Mouse (Mus musculus) kidney, adult 9 months (tissue): ENCODE data around the gene Rtn1.

ENCODE experiments used
- DNase-seq: peaks from one replicate; pipeline ENCODE4 v3.0.0; 2022

The Rtn1 gene

DNA sequence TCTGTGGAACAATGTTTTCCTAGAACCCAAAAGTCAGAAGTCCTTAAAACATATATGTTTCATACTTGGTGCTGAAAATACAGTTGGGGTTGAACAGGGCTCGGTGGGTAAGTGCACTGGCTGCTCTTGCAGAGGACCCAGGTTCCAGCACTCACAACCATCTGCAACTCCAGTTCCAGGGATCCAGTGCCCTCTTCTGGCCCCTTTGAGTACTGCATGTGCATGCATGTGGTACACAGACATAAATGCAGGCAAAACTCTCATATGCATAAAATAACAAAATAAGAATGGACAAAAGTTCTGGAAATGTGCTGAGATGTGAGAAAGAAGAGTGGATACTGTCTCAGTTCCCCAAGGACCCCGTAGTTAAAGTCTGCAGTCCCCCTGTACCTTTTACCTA, 141.2 kb downstream of the Rtn1 start:
- DNase-seq: no peak

DNA sequence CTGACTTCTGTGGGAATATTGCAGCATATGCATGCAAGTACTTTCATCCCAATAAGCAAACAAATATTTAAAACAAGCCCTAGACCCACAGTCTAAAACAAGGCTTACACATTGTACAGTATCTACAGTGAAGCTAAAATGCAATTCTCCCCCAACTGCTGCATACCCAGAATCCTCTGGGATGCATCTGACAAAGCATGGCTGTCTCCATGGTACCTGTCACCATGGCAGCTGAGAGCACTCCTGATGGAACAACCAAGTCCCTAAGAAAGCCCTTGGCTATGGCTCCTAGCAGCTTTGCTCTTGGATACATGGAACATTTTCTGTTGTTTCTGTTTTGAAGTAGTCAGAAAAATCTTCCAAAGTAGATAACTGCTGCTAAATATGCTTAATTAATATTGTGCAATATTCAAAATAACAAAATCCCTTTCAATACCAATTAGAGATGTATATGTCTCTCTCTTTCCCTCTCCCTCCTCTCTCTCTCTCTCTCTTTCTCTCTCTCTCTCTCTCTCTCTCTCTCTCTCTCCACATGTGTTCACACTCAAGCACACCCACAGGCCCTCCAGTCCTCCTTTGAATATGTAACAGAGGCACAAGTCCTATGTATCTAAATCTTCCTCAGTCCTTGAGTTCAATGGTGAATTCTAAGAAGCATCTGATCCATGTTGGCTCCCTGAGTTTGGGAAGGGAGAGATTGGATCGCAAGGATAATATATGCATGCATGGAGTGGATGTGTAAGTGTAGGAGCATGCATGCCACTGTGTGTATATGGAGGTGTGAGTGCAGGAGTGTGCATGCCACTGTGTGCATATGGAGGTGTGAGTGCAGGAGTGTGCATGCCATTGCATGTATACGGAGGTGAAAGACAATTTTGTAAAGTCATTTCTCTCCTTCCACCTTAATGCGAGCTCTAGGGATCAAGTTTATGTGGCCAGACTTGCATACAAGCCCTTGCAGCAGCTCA, 143.3 kb downstream of the Rtn1 start:
- no peak for DNase-seq

DNA sequence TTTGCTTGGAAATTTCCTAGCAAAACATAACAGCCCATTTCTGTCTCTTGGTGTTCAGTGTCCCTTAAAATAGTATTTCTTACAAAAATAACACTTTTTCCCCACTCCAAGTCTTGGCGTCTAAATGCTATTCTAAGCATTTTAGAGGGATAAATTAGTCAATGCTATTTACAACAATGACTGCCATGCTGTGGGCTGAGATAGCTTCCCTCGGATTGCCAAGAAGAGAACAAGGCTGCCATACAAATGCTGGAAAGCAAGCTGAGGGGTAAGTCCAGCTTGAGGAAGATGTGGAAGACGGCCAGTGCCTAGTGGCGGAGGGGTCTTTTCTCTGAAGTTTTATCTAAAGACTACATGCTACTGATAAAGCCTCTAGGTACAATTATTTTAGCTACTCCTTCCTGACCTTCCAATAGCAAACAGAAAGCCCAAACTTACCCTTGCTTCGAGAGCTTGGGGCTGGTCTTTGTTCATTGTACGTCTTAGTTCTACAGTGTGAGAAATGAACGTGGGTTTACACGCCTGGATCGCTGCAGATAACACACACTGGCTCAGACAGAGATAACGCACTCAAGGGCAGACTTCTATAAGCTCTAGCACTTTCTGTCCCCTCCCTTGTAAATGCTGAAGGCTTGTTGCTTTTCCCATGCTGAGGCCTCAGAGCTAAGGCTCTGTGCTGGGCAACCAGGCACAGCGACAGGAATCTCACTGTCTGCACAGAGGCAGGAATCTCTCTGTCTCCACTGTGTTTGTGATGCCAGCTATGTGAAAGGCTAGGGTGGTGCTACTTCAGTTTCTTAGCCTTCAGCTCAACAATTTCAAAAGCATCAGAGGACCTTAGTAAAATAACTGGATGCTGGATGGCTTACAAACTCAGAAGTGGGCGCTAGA, 145.4 kb downstream of the Rtn1 start:
- no peak for DNase-seq

DNA sequence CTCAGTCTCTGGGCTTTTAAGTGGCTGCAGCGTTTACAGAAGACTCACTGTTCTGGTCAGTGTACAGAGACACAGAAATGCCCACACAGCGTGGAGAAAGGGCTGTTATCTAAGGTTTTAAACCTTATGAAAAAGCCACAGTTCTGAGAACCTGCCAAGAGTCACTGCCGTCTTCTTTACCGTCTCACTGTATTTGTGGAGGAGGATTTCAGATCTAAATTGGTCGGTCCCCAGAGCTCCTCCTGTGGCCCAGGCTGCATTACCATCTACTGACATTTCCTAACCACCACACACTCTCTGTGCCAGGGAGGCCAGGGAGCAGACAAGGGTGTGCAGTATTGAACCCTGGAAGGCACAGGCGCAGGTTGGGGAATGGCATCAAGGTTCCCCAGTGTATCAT, 151.9 kb downstream of the Rtn1 start:
- DNase-seq: no peak

DNA sequence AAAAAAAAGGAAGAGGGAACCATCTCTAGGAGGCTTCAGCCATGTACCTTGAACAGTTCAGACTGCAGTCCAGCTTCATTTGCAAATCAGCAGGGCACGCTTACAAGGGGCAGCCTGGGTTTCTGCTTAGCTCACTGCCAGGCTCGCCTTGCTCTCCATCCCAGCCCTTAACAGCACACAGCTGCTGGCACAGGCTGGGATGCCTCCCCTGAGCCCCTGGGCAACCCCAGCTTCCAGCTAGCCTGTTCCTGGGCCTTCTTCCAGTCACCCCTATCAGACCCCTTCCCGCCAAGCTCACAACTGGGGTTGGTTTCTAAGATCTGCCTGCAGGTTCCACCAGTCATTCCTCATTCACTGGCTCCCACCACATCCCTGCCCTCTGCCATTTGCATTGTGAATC, 155.8 kb downstream of the Rtn1 start:
- no peak for DNase-seq

DNA sequence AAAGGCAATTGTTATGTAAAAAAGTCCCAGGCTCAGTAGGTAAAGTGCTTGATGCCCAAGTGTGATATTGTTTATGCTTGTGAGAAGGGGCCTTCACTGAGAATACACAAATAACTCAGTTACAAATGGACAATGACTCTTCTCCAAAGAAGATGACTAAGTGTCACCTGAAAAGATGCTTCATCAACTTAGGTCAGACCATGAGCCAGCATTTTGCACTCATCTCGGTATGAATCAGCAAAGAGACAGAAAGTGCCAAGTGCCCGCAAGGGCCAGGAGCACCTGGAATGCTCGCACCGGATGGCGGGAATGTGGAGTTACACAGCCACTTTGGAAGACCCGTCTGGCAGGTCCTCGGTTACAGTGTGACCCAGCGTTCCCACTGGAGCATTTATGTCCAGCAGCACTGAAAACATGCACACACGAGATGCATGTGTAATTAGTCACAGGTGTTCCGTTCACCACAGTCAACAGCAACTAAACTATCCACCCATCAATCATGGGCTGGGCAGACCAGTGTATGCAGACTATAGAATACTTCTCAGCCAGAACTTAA, 156.9 kb downstream of the Rtn1 start:
- DNase-seq: no peak

DNA sequence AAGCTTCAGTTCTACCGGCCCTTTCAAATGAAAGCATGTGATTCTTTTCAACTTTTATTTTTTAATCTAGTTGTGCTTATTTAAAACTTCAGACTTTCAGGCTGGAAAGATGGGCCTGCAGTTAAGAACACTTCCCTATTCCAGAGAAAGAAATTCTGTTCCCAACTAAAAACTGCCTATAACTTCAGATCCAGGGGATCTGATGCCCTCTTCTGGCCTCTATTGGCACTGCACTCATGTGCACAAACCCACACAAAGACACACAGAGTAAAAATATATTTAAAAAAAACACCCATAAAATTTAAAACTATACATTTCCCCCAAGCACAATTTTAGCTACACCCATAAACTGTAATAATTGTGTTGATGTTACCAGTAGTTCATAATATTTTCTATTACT, 163.9 kb downstream of the Rtn1 start:
- DNase-seq: no peak

DNA sequence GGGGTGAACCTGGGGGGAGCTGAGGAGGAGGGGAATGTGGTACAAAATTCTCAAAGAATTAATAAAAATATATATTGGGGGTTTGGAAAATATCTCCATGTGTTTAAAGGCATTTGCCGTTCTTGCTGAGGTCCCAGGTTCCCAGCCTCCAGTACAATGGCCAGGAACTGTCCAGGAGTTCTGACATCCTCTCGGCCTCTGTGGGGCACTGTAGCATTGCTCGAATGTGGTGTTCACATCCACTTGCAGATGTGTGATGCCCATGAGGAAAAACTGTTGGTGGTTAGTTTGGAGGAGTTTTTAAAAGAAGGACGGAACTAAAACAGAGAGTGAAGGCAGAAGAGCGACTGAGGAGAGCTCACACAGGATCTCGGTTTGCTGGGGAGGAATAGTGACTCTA, 166.0 kb downstream of the Rtn1 start:
- no peak for DNase-seq

DNA sequence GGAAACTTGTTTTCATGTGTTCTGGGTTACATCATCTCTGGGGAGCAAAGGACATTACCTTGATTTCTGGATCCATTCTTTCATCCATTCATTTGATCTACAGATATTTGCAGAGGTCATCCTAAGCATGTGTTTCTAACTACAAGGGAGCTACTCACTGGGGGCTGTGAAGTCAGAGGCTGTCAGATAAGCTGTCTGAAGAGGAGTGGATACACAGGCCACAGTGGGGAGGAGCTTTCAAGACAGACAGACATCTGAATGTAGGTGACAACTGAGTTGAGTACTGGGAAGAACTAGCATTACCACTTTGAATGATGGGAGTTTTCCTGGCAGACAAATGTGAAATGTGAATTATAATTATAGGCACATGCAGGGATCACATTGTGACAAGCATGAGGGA, 168.3 kb downstream of the Rtn1 start:
- DNase-seq: no peak

DNA sequence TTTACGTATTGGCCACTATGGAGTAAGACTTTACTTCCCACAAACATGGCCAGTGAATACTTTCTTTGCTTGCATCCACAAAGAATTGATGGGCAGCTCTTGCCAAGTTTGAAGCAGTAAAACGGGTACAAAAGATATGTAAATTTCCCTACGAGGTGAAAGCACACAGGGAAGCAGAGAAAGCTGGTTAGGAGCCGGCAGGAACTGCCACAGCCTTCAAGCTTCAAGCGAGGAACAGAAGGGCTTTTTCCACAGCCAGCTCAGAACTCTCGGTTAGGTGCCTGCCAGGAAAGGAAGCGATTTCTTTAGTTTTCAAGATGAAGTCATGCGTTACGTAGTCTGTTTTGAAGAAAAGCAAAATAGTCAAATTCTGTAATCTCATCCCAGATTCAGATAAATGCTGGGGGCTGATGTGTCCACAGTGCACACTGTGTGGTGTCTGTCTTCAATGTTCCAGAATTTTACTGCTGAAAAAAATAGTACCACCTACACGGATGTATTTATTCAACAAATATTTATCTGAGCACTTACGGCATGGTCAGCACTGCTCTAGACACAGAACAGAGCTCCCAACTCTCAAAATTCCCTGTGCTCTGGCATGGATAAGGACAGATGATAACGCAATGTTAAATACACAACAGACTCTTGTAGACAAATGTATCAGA, 169.5 kb downstream of the Rtn1 start:
- no peak for DNase-seq

DNA sequence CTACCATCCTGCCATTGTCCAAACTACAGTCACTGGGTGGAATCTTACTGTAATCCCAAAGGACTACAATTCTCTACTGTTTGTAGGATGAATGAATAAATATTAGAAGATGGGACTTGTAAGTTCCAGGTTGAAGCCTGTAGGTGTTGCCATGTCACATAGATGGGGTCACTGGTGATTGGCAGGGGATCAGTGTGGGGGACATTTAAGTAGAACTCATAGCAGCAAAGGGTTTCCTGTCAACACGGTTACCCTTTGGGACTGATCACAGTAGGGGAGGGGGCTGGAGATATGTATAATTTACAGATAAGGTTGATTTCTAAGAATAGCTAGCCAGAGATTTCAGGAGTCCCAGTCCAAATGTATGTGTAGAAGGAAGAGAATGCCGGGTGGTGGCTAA, 171.6 kb downstream of the Rtn1 start:
- DNase-seq: no peak

DNA sequence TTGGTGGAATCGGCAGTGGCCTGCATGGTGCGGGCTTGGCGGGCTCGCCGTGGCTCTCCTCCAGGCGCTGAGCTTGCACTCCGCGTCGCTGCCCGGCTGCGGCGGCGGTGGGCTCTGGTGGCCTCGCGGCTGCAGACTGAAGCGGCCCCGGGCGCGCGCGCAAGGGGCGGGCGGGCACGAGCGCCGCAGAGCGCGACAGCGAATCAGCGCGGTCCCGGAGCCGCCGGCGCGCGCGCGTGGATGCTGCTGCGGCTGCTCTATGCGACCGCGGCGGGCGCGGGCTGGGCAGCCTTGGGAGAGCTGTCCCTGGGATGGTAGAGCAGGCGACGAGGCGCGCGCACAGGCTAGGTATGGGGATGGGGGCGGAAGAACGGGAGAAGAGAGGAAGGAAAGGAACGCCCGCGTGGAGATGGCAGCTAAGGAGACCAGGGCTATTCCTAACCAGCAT, 172.3 kb downstream of the Rtn1 start:
- DNase-seq: no peak

DNA sequence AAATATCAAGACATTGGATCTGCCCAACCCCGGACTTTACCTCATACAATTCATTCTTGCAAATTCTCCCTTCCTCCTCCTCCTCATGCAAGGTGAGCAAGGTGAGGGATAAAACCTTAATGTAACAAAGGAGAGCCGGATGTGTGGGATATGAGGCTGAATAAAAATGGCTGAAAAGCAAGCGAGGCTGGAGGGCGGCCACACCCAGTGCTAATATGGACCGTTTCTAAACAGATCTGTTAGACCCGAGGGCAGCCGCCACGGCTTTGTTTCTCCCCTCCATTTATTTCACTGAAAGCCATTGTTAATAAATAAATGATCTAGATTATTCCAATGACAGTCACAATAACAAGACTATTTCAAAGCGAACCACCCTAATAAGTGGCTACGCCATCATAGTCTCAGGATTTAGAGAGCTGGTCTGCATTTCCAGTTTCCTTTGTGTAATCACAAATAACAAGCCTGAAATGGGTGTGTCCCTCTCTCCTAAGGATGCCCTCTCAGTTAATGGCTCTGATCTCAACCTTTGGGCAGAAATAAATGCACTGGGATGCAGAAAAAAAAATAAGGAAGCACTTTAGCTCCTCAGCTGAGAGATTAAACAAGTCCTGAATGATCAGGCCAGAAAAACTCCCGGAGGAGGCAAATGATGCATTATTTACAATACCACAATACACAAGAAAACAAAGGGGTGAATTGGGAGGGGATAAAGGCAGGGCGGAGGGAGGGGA, 173.1 kb downstream of the Rtn1 start:
- no peak for DNase-seq

DNA sequence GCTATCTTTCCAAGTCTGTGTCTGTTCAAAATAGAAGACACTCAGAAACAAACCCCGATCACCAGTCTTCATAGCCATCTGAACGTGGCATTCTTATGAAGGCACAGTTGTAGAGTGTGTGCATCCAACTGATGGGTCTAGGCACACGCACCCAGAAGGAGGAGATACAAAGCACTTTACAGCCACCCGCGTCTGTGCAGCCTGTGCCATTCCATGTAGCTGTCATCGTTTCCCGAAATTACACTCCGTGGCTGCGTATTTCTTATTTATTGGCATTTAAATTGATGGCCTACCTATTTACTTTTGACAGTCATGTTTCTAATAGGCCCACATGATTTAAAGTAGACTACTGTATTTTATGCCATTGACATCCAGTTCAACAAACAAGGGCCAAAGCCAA, 173.9 kb downstream of the Rtn1 start:
- DNase-seq: no peak

DNA sequence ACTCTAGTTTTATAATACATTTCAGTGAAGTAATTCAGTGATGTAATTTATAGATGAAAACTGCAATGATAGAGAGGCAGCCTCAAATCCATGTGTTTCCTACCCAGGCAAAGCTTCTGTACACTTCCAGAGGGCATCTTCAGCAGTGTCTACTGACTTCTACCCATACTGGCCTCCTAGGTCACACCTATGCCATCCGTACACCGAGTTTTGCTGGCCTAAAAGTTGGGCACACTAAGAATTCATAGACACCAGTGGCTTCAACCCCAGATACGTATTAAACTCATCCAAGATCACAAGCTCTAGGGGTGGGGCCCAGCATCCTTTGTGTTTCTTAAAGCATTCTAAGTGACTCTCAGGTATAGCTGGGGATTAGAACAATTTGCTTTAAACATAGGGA, 174.7 kb downstream of the Rtn1 start:
- no peak for DNase-seq

DNA sequence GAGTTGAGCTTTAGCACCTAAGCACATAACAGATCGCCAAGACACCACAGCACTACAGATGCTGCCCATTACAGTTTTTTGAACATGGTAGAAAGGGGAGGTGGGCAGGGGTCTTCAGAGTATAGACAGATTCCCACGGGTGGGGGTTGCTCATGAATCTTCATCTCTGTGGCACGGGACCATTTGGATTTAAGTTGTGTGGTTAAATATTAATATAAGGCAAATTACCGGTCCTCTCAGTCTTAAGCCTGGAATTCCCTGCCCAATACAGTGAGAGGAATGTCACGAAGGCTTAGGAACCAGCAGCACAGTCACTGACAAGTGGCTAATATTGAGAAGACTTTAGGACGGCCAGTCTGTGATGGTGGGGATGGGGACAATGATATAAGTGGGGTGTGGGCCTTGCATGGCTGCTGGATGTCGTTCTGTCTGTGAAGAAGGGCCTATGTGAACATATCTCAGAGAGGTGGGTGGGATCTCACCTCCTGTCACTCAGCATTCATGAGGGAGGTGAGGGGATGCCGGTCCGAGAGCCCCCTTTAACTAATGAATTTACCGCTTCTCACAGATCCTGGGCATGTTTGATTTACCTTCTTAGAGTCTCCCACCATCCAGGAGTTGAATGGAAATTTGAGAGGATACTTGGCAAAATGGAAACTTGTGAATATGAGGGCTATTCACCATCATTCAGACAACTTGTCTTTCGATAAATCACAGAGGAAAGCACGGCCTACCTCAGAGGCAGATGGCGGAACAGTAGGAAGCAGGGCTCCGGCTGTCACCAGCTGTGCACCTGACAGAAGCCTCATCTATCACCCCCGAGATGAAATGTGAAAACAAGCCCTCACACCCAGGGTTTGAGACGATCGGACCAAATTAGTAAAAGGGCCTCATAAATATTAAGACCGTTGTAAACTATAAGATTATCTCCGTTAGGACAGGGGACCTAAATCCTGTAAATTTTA, 175.7 kb downstream of the Rtn1 start:
- no peak for DNase-seq

DNA sequence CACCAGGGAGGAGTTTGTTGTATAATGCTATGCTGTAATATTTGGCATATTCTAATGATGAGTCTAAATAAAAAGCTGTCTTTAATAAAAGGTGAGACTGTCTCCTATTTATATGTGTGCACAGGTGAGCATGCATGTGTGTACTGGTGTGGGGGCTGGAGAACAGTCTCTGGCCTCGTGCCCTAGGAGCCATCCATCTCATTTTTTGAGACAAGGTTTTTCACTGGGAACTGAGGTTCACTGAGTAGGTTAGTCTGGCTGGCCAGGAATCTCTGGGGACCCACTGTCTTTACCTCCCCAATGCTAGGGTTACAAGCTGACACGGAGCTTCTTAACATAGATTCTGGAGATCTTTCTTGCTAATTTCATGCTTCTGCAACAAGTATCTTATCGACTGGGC, 176.7 kb downstream of the Rtn1 start:
- no peak for DNase-seq

DNA sequence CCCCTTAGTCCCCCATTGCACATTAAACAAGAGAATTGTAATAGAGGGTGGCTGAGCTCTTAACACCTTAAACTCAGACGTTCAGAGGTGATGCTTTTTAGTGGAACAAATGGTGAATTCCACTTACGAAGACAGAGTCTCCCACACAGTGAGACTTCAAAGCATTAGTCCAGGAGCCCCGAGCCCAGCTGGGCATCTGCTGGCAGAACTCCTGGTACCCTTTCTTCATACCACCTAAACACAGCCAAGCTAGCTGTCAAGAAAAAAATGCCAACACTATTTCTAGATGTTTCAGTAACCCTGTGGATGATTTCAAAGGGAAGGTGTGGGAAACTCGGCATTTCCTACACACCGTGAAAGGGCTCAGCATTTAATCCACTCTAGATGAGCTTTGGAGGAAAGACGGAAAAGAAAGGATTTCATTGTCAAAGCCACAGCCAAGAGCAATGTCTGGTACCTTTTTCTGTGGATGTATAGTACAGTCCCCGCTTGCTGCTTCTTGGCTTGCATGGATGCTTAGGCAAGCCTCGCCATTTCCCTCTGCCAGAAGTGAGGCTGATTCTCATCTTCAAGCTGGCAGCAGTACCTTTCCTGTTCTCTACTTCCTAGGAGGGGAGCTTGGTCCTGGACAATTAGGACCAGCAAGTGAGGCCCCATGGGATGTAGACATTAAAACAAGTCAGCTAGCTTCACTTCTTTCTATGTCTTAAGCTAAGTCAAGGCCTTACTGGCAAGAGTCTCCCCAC, 179.2 kb downstream of the Rtn1 start:
- DNase-seq: no peak

DNA sequence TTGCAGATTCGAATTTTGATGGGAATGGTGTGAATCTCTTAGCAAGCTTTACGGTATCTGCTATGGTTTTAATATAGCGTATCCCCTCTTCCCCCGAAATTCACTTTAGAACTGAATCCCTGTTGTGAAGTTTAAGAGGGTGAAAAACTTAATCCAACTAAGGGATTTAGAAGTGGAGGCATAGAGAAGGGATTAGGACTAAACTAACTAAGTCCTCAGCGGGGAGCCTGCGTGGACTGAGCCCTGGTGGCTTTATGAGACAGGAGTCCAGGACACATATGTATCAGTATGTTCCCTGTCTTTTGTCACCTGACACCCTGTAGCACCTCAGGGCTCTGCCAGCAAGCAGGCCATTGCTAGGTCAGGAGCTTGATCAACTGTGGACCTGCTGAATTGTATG, 181.1 kb downstream of the Rtn1 start:
- no peak for DNase-seq

DNA sequence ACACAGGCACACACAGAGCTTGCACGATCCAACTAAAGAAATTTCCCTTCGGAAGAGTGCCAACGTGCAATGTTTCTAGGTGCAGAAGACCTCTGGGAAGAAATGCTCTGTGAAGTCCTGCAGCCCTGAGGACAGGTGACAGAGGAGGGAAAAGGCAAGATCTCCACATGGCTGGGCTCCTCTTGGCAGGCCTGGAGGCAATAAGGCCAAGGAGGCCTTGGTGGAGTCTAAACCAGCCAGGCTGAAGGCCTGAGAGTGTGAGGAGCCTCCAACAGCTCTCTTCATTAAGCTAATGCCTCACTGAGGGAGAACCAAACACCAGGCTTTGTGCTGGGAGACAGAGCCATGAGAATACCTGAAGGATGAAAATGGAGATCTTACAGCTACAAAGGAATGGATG, 183.5 kb downstream of the Rtn1 start:
- no peak for DNase-seq
